Mouse (Mus musculus): ENCODE measurements around the gene Ppm1n. TPM values are rescaled to one million over a fixed set of nuclear protein-coding genes. Genes with fewer than 3 reads are reported as not detected.
A peak's percentile ranks its signal among the peaks of the same experiment; 100 is the strongest.

Gene Ppm1n
- total RNA-seq, 2 experiments from 2014 or later = not detected

GRCm38 (mm10) chr7:19290969-19291596 lies 11.2 kb upstream of the Ppm1n start:
- ATAC-seq (replicated peaks; ENCODE audit: low FRiP score, poor library complexity, severe bottlenecking) = no peak

DNA sequence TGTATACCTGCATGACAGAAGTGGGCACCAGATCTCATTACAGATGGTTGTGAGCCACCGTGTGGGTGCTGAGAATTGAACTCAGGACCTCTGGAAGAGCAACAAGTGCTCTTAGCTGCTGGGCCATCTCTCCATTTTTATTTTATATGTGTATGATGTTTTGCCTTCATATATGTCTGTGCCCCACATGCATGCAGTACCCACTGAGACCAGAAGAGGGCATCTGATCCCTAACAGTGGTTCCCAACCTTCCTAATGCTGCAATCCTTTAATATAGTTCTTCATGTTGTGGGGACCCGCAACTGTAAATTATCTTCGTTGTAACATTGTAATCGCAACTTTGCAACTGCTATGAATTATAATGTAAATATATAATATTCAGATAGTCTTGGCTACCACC lies 4.9 kb upstream of the Ppm1n start:
- no peak for ATAC-seq (replicated peaks; ENCODE audit: low FRiP score, poor library complexity, severe bottlenecking)

DNA sequence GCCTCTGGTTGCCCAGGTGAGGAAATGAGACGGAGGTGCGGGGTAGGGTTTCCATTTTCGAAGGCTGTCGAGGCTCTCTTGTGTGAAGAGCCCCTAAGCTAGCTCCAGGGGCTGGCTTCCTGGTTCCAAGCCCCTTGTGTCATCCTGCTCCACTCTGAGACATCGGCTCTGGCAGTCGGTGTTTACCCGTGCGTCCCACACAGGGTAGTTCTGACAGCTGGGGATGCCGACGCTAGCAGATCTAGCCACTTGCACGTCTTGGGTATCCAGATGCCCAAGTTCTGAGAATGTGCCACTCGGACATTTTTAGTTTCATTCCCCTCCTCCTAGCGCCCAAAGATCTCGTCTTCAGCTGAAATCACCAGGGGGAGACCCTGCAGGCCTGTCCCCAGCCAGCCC lies 3.5 kb upstream of the Ppm1n start:
- ATAC-seq (replicated peaks; ENCODE audit: low FRiP score, poor library complexity, severe bottlenecking) = no peak

- ATAC-seq (replicated peaks; ENCODE audit: low FRiP score, poor library complexity, severe bottlenecking) = 0 out of 2 replicates have a peak, but pooled peaks have one; percentile 15
Measured at GRCm38 (mm10) chr7:19282791-19283405, 3.0 kb upstream of the Ppm1n start.

- peak; percentile 88 for ATAC-seq (replicated peaks; ENCODE audit: low FRiP score, poor library complexity, severe bottlenecking)
Measured at GRCm38 (mm10) chr7:19282385-19282784, 2.5 kb upstream of the Ppm1n start, which contains the start of gene Rtn2. Gene Rtn2, plus strand, starts transcription at chr7:19282624.

- peak; percentile 48; the same call in 1 of the 2 replicates for ATAC-seq (replicated peaks; ENCODE audit: low FRiP score, poor library complexity, severe bottlenecking)
Measured at GRCm38 (mm10) chr7:19281680-19282304, 1.9 kb upstream of the Ppm1n start.

DNA sequence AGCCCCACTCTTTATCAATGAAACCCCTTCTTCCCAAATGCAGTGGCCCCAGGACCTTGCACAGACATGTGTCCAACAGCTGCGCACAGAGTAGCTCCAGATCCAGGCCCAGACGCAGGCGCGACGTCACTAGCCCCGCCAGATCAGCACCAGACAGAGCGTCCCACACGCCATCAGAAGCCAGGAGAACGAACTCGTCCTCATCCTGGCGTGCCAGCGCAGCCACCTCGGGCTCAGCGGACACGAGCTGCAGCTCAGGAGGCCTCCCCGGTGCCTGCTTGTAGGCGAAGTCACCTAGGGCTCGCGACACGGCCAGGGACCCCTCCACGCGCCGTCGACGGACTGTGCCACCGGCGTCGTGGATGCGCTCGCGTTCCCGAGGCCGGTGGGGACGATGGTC lies 812 bp downstream of the Ppm1n start:
- no peak for ATAC-seq (replicated peaks; ENCODE audit: low FRiP score, poor library complexity, severe bottlenecking)

- ATAC-seq (replicated peaks; ENCODE audit: low FRiP score, poor library complexity, severe bottlenecking) = no peak
Measured at GRCm38 (mm10) chr7:19276253-19276652, 3.6 kb downstream of the Ppm1n start.

- ATAC-seq (replicated peaks; ENCODE audit: low FRiP score, poor library complexity, severe bottlenecking) = peak; percentile 75
Measured at GRCm38 (mm10) chr7:19272173-19272764, 7.6 kb downstream of the Ppm1n start.

DNA sequence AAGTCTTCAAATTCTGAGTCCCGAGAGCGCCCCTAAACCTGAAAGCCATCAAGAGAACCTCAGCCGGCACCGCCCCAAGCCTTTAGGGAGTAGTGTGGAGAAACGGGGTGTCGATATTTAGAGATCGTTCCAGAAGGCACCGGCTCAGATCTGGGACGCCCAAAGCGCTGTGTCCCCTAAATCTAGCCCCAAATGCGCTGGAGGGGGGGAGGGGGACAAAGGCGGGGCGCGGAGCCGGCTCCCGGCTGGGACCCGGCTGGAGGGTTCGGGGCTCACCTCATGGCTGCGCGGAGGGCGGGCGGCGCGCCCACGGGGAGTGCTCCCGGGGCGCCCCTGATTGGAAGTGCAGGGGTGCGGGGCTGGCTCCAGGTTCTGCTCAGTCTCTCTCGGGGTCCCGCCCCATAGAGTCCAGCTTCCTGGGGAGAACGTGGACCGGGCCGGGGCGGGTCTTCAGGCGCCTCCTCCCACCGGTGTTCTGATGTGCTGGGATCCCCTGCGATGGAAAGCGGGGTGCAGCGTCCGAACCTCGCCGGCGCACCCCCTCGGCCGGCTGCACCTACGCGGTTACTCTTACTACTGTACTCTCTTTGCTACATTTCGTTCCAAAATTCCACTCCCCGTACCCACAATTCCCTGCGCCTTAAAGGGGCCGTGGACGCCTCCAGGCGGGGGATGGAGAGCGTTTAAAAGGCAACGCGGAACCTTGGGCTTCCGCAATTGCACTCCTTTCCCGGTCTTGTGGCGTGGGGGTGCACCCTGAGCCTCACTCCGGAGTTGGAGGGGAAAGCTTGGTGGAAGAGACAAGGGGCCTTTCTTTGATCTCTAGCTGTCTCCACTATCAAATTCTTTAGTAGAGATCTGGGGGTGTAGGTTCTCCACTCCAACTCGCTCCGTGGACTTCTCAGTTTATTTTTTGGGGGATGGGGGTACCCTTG lies 8.4 kb downstream of the Ppm1n start, which contains the start of gene Vasp:
Vasp (minus strand) TSS at position 580 of the 935 bp plus-strand sequence.
- ATAC-seq (replicated peaks; ENCODE audit: low FRiP score, poor library complexity, severe bottlenecking) = peak; percentile 82

- no peak for ATAC-seq (replicated peaks; ENCODE audit: low FRiP score, poor library complexity, severe bottlenecking)
Measured at GRCm38 (mm10) chr7:19270509-19271237, 9.2 kb downstream of the Ppm1n start.

DNA sequence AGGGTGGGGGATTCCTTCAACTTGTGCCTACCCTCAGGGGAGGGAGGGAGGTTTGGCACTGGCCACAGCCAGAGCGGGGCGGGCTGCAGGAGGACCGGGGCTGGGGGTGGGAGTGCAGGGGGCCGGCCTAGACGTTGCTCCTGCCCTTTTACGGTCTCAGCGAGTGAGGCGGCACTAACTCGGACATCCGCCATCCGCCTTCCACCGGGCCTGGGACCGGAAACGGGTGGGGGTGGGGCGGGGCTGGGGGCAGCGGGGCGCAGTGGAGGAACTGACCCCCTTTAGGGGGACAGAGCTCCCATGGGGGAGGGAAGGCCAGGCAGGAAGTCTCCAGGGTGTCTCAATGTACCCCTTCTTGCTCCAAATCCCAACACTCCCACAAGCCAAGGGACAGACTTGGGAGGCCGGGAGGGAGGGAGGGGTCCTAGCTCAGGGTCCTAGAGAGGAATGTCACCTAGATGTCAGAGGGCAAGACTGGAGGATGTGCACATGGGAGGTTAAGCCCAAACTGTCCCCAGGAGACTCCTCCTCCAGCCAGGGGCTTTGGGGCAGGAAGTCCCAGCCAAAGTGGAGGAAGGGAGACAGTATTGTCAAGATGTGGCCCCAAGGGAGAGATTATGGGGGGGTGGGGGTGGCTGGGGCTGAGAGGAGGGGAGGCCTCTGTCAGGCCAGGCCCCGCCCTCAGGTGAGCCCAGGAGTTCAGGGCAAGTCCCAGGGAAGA lies 10.0 kb downstream of the Ppm1n start:
- ATAC-seq (replicated peaks; ENCODE audit: low FRiP score, poor library complexity, severe bottlenecking) = no peak

DNA sequence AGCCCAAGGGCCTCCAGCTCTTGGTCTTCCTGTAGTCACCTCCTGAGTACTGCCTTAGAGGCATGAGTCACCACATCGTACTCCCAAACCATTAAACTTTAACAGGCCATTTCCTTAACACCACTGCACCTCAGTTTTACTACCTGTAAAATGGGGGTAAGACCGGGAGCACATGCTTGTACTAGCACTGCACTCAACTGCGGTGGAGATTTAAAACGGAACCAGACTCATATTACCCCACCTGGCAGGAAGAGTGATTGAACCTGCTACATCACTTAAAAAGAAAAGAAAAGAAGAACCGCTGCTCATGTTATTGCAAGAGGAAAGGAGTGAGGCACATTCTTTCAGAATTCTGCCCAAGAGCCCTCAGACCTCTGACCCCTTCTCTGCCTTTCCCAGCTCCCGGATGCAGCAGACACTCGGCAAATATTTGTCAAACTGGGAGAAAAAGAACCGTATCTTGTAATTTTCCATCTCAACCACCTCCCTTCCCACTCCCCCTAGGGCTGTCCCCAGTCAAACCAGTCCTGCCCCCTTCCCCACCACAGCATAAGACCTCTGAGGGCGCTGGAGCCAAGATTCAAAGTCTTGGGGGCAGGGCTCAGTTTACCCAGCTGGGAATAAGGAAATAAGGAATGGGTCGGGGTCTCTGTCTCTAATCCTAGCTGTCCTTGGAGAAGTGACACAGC lies 10.7 kb downstream of the Ppm1n start:
- no peak for ATAC-seq (replicated peaks; ENCODE audit: low FRiP score, poor library complexity, severe bottlenecking)

DNA sequence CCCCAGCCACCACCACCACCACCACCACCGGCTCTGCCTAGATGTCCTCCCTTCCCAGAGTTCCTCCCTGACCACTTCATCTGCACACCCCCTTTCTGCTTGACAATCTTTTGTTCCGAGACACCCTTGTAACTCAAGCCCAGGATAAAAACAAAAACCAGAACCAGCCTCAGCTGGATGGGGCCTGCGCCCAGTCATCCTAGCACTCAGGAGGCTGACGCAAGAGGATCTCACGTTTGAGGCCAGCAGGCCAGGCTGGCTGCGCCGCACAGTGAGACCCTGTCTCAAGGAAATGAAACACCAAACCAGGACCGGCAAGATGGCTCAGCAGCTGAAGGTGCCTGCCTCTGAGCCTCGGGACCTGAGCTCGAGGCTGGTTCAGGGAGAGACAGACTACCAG lies 12.8 kb downstream of the Ppm1n start:
- ATAC-seq (replicated peaks; ENCODE audit: low FRiP score, poor library complexity, severe bottlenecking) = no peak

DNA sequence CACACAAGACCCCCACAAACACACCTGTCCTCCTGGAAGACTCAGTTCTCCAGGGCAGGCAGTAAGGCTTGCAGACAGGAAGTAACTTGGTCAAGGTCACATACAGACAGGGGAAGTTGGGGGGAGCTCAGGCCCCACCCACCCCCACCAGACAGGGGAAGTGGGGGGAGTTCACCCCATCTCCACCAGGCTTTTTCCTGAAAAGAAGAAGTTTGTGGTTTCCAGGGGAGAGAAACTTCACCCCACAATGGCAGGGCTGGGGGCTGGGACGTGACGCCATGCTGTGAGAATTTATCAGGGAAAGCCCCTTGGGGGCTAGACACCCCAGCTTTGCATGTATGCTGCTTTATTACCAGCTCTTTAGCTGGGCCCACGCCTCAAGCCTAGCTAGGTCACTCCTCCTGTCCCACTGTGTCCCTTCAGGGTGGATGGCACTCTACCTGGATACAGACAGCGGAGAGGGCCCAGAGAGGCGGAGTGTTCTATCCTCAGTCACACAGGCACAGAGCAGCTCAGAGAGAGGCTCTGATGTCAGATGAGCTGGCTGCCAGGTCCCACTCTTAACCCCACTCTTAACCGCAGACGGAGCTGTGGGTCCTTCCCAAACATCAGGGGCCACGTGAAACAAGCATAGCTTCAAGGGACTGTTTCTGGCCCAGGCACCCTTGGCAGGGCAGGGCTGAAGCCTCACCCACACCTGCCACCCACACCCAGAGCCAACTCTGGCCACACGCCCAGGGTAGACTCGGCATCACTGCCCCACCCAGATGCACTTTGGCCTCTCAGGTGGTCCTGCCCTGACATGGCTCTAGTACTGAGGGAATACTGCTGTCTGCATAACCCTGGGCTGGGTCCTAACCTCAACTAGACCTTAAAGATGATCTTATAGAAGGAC lies 13.7 kb downstream of the Ppm1n start:
- peak; percentile 69 for ATAC-seq (replicated peaks; ENCODE audit: low FRiP score, poor library complexity, severe bottlenecking)

DNA sequence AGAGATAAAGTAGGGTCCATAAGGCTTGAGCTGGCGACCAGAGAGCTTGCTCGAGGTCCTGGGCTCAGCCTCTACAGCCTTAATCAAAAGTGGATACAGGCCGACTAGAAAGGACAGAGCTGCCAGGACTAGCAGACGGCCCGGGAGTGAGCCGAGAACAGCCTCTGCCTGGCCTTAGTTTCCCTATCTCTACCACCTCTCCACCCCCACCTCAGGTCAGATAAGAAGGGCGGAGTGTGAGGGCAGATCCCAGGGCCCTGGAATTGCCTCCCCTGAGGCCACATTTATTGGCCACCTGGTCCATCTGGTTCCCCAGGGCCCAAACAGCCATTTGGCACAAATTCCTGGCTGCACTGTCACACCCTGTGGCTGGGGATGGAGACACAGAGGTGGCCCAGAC lies 14.7 kb downstream of the Ppm1n start:
- peak; percentile 78 for ATAC-seq (replicated peaks; ENCODE audit: low FRiP score, poor library complexity, severe bottlenecking)

DNA sequence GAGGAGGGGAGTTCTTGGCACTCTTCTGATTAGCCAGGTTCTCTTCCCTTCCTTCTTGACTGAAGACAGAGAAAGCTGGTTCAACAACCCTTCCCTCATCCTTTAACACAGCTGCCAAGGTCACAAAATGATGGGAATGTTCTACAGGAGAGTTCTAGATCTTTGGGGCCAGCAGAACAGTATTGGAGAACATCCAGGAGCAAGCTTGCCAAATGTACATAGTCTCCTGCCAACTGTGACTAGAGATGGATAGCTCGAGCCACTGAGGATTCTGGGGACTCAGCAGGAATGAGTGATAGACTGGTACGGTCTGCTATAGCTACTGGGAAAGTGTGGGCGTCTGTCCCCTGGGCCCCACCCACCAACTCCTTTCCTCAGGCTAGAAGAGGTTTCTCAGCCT lies 21.5 kb downstream of the Ppm1n start:
- ATAC-seq (replicated peaks; ENCODE audit: low FRiP score, poor library complexity, severe bottlenecking) = no peak

All from erythroid progenitor cell, adult 5-6 weeks (primary cell).